Comparison of ENCODE assay signal across 8 mouse cellular contexts in genomic region chr13:91648240-91648639, GRCm38 (mm10).
A peak's percentile ranks its signal among the peaks of the same experiment; 100 is the strongest.
DNase-seq lines count a peak whose midpoint lies in the region; ATAC-seq and TF ChIP-seq lines count a peak whose summit lies in the region.

No protein-coding gene starts in this region.

- TF ChIP-seq CTCF in liver, postnatal 0 days (IDR thresholded peaks at IDR 0.05; ENCODE audit: low read depth) = peak; percentile 62

- in situ Hi-C loops in ES-E14 (cut with MboI; ENCODE audit: low sequenced_read_pairs in 2 of 2, unreplicated experiment in 2 of 2) = no loop called here

- no peaks in the 10 kb centered on the region for H3K36me3 ChIP-seq in ES-E14 (ENCODE audit: control insufficient read depth, insufficient read depth, low read length, poor library complexity, severe bottlenecking)
- no peaks in the 10 kb centered on the region for H3K36me3 ChIP-seq in liver, postnatal 0 days (replicated peaks; ENCODE audit: insufficient read depth, low read length)

- H3K4me1 ChIP-seq in ES-E14 (ENCODE audit: control insufficient read depth in 2 of 2, insufficient read depth in 2 of 2, low read length in 2 of 2, poor library complexity in 1 of 2) = no peaks in the 10 kb centered on the region
- H3K4me1 ChIP-seq in liver, postnatal 0 days (ENCODE audit: insufficient read depth) = no peaks in the 10 kb centered on the region

- H3K27me3 ChIP-seq in liver, postnatal 0 days (ENCODE audit: insufficient read depth, low read length) = no peaks in the 10 kb centered on the region

- no peaks in the 10 kb centered on the region for H3K9me3 ChIP-seq in ES-E14 (ENCODE audit: control insufficient read depth, insufficient read depth, low read depth, low read length)
- H3K9me3 ChIP-seq in liver, postnatal 0 days (ENCODE audit: low read length) = no peaks in the 10 kb centered on the region

- no peak overlapping the region for H3K9ac ChIP-seq in ES-E14 (ENCODE audit: insufficient read depth, low read depth, low read length, poor library complexity, severe bottlenecking)
- no peak overlapping the region for H3K9ac ChIP-seq in liver, postnatal 0 days (replicated peaks)

- no peak overlapping the region for H3K27ac ChIP-seq in ES-E14 (ENCODE audit: insufficient read depth, low read depth, low read length, poor library complexity, severe bottlenecking)
- no peak overlapping the region for H3K27ac ChIP-seq in liver, postnatal 0 days (ENCODE audit: low read depth)

- H3K4me3 ChIP-seq in ES-E14 (ENCODE audit: insufficient read depth in 1 of 2, low read depth in 1 of 2, low read length in 2 of 2, poor library complexity in 1 of 2, severe bottlenecking in 1 of 2) = no peak overlapping the region
- H3K4me3 ChIP-seq in liver, postnatal 0 days (ENCODE audit: low read depth, low read length) = no peak overlapping the region

- H3K4me2 ChIP-seq in liver, postnatal 0 days (ENCODE audit: low read depth, low read length) = no peak overlapping the region

- no peak for ATAC-seq in liver, postnatal 0 days

- 55% methylated on average over 6 of the region's 6 CpGs for WGBS in liver, postnatal 0 days (ENCODE audit: insufficient replicate concordance)

- TF ChIP-seq EP300 in liver, postnatal 0 days (IDR thresholded peaks at IDR 0.05; ENCODE audit: low read depth) = no peak

- peak; percentile 18 to 21 for DNase-seq in heart, adult 18-20 months
- no peak for DNase-seq in heart, adult 9 months (ENCODE audit: low spot score in 2 of 2)
- DNase-seq in ES-E14 (ENCODE audit: low read depth, low spot score) = no peak
- peak; percentile 71 to 75 for DNase-seq in cerebellum, postnatal 14 days
- peak; percentile 53 for DNase-seq in heart, postnatal 4 days
- peak; percentile 23 for DNase-seq in liver, postnatal 0 days
- peak; percentile 56 for DNase-seq in retina, adult 2 months (ENCODE audit: low read depth, low spot score)
- no peak for DNase-seq in spleen, postnatal 14 days (ENCODE audit: low spot score in 2 of 2)

TF ChIP-seq in ES-E14, 5 proteins besides CTCF, POLR2A, EP300 and RAD21:
- TF ChIP-seq ZC3H11A (IDR thresholded peaks at IDR 0.05; ENCODE audit: borderline replicate concordance, low read depth, low read length) = 0 out of 2 replicates have a peak, but pooled peaks have one; percentile 6
- no peak for TF ChIP-seq MAFK (IDR thresholded peaks at IDR 0.05; ENCODE audit: insufficient read depth, low read depth, low read length)

Comparison
In these comparisons a context has a peak if more than half of its experiments do, and no peak if none do; other contexts are left out.
1. DNase-seq: peak in heart, adult 18-20 months (2 of 2), cerebellum, postnatal 14 days (2 of 2), heart, postnatal 4 days (single experiment), liver, postnatal 0 days (single experiment) and retina, adult 2 months (single experiment); none in heart, adult 9 months (0 of 2), ES-E14 (single experiment) and spleen, postnatal 14 days (0 of 2).